Mouse (Mus musculus) left cerebral cortex, adult 8-10 months (tissue): ENCODE results near the gene Dok1. TPM values are rescaled to one million over a fixed set of nuclear protein-coding genes. Genes with fewer than 3 reads are reported as not detected.

ENCODE experiments used
- microRNA-seq, 2 experiments: library from miRNA; unstranded; fragments of <30 nt; microRNA quantifications; one replicate each; pipeline ENCODE4 v1.2.0; 2022
- total RNA-seq, 4 experiments: library from RNA; stranded (reverse); gene quantifications; 2 replicates each; pipeline ENCODE4 v1.2.4; 2022

Gene Dok1
- total RNA-seq, 4 experiments from 2014 or later: 2.1 to 3.7 (median 2.9) TPM

Small RNA genes within 50 kb of the gene (microRNA-seq; reads per million reads assigned to microRNA genes)
- gene Mir7040: 0 to 0.22 reads per million in 2 experiments

Other genes with a start within 250 kb of the Dok1 start
- 10 to 100 TPM; 35.0 to 36.1 (median 35.2) TPM for gene Sema4f, start 93.7 kb downstream of the Dok1 start, total RNA-seq
- gene M1ap, start 86.6 kb downstream of the Dok1 start, total RNA-seq: under 1 TPM in 3 of 4 experiments, not detected in 1; 0.33 to 0.57 (median 0.48) TPM
- 1 to 10 TPM; 2.0 to 4.3 (median 3.0) TPM for gene Loxl3, start 702 bp upstream of the Dok1 start, total RNA-seq
- 100 to 1,000 TPM in 3 of 4 experiments, 10 to 100 TPM in 1; 98.7 to 123 (median 111) TPM for gene Aup1, start 21.1 kb upstream of the Dok1 start, total RNA-seq
- 10 to 100 TPM; 47.7 to 53.7 (median 50.4) TPM for gene Htra2, start 21.8 kb upstream of the Dok1 start, total RNA-seq
- gene Dqx1, start 24.4 kb upstream of the Dok1 start, total RNA-seq: 1 to 10 TPM in 2 of 4 experiments, under 1 TPM in 2; 0.67 to 1.5 (median 1.1) TPM
- not detected for gene Tlx2, start 36.8 kb upstream of the Dok1 start, total RNA-seq
- 10 to 100 TPM; 26.2 to 31.0 (median 27.2) TPM for gene Pcgf1, start 44.4 kb upstream of the Dok1 start, total RNA-seq
- under 1 TPM in 1 of 4 experiments, not detected in 3; 0.77 TPM for gene Lbx2, start 52.9 kb upstream of the Dok1 start, total RNA-seq
- 10 to 100 TPM in 1 of 4 experiments, 1 to 10 TPM in 3; 6.5 to 10.1 (median 8.7) TPM for gene Ccdc142, start 68.1 kb upstream of the Dok1 start, total RNA-seq
- 1 to 10 TPM; 5.8 to 8.1 (median 6.4) TPM for gene Gm42688, start 68.1 kb upstream of the Dok1 start, total RNA-seq
- 10 to 100 TPM; 51.1 to 63.3 (median 54.2) TPM for gene Mrpl53, start 75.6 kb upstream of the Dok1 start, total RNA-seq
- 10 to 100 TPM; 27.4 to 32.3 (median 31.3) TPM for gene Mogs, start 82.0 kb upstream of the Dok1 start, total RNA-seq
- gene Wbp1, start 88.1 kb upstream of the Dok1 start, total RNA-seq: 10 to 100 TPM; 36.5 to 47.4 (median 39.6) TPM
- gene Ino80b, start 92.0 kb upstream of the Dok1 start, total RNA-seq: 10 to 100 TPM; 22.0 to 26.8 (median 25.4) TPM
- 100 to 1,000 TPM in 1 of 4 experiments, 10 to 100 TPM in 3; 91.4 to 114 (median 92.8) TPM for gene Rtkn, start 102.0 kb upstream of the Dok1 start, total RNA-seq
- 10 to 100 TPM; 31.8 to 39.1 (median 34.5) TPM for gene Wdr54, start 122.9 kb upstream of the Dok1 start, total RNA-seq
- 10 to 100 TPM; 26.4 to 29.4 (median 28.3) TPM for gene 1700003E16Rik, start 122.9 kb upstream of the Dok1 start, total RNA-seq
- 100 to 1,000 TPM; 347 to 364 (median 356) TPM for gene Dctn1, start 132.4 kb upstream of the Dok1 start, total RNA-seq
- 1 to 10 TPM in 1 of 4 experiments, under 1 TPM in 3; 0.44 to 2.0 (median 0.79) TPM for gene Slc4a5, start 186.4 kb upstream of the Dok1 start, total RNA-seq